Mouse (Mus musculus) myocyte (in vitro differentiated cells): Measurements from ENCODE around the gene Fat3. TPM values are rescaled to one million over a fixed set of nuclear protein-coding genes. Genes with fewer than 3 reads are reported as not detected.

Experiments used
- H3K27me3 ChIP-seq: one replicate; pipeline ENCODE4 v1.6.1; 2011; ENCODE audit not compliant: control insufficient read depth, insufficient read depth, insufficient read length
- H3K36me3 ChIP-seq: one replicate; pipeline ENCODE4 v1.6.1; 2011; ENCODE audit not compliant: control insufficient read depth, insufficient read depth
- H3K4me2 ChIP-seq: one replicate; pipeline ENCODE4 v1.6.1; 2011; ENCODE audit warnings: low read depth, control low read depth
- H3K4me3 ChIP-seq: one replicate; pipeline ENCODE4 v1.5.1; 2011; ENCODE audit warnings: mild to moderate bottlenecking, control low read depth, moderate library complexity
- H3K79me2 ChIP-seq: one replicate; pipeline ENCODE4 v1.6.1; 2011; ENCODE audit not compliant: control insufficient read depth, insufficient read depth
- H3ac ChIP-seq: one replicate; pipeline ENCODE4 v1.6.1; 2011; ENCODE audit not compliant: control insufficient read depth, insufficient read length
- CEBPB ChIP-seq: IDR thresholded peaks from 2 replicates; pipeline ENCODE4 v1.6.1; 2011; ENCODE audit warnings: mild to moderate bottlenecking, moderate library complexity; ENCODE audit not compliant: poor library complexity, insufficient read depth, severe bottlenecking
- E2F4 ChIP-seq: IDR thresholded peaks from one replicate; pipeline ENCODE4 v1.6.1; 2011; ENCODE audit warnings: mild to moderate bottlenecking, control low read depth, moderate library complexity; ENCODE audit not compliant: insufficient read depth
- MAX ChIP-seq: IDR thresholded peaks from one replicate; pipeline ENCODE4 v1.6.1; 2011; ENCODE audit warnings: low read depth, mild to moderate bottlenecking, control low read depth
- MYOD1 ChIP-seq, 3 experiments: IDR thresholded peaks; one replicate each; pipeline ENCODE4 v1.6.1; 2011; ENCODE audit warnings: control low read depth in 2 of 3, low read depth in 2 of 3, mild to moderate bottlenecking in 2 of 3, moderate library complexity in 1 of 3; ENCODE audit not compliant: insufficient read length in 2 of 3, control insufficient read depth in 1 of 3
- MYOG ChIP-seq, 3 experiments: IDR thresholded peaks; one replicate each; pipeline ENCODE4 v1.6.1; 2011; ENCODE audit warnings: control low read depth in 2 of 3, low read depth in 2 of 3, mild to moderate bottlenecking in 2 of 3; ENCODE audit not compliant: insufficient read length in 2 of 3, control insufficient read depth in 1 of 3, insufficient read depth in 1 of 3
- POLR2A ChIP-seq: IDR thresholded peaks from one replicate; pipeline ENCODE4 v1.6.1; 2011; ENCODE audit warnings: low read depth, mild to moderate bottlenecking, control low read depth, moderate library complexity; ENCODE audit not compliant: insufficient read length
- POLR2AphosphoS2 ChIP-seq: IDR thresholded peaks from one replicate; pipeline ENCODE4 v1.6.1; 2011; ENCODE audit warnings: low read depth, control low read depth; ENCODE audit not compliant: insufficient read length
- REST ChIP-seq: IDR thresholded peaks from one replicate; pipeline ENCODE4 v1.6.1; 2011; ENCODE audit warnings: mild to moderate bottlenecking, control low read depth, moderate library complexity; ENCODE audit not compliant: insufficient read depth, insufficient read length
- SRF ChIP-seq: IDR thresholded peaks from one replicate; pipeline ENCODE4 v1.6.1; 2011; ENCODE audit warnings: low read depth; ENCODE audit not compliant: control insufficient read depth, insufficient read length
- TCF12 ChIP-seq: IDR thresholded peaks from one replicate; pipeline ENCODE4 v1.6.1; 2011; ENCODE audit warnings: mild to moderate bottlenecking, control low read depth; ENCODE audit not compliant: poor library complexity, insufficient read depth, severe bottlenecking
- TCF3 ChIP-seq: IDR thresholded peaks from one replicate; pipeline ENCODE4 v1.6.1; 2011; ENCODE audit warnings: low read depth, control low read depth; ENCODE audit not compliant: insufficient read length
- USF1 ChIP-seq: IDR thresholded peaks from one replicate; pipeline ENCODE4 v1.6.1; 2011; ENCODE audit warnings: low read depth, mild to moderate bottlenecking, control low read depth, moderate library complexity
- polyA plus RNA-seq: library from polyadenylated mRNA; unstranded; fragments of >200 nt; fragmentation: generic; extraction: Trizol; gene quantifications from one replicate; pipeline ENCODE4 v1.2.1, GENCODE M21; 2012; ENCODE audit warnings: missing spikeins

Fat3 gene
- polyA plus RNA-seq, 1 experiment: not detected

- Histone ChIP-seq H3K4me3 (no peak overlapping the region), H3K4me2 (no peak overlapping the region), H3K36me3 (no peaks in the 10 kb centered on the region), H3ac (no peak overlapping the region), H3K27me3 (no peaks in the 10 kb centered on the region), H3K79me2 (no peaks in the 10 kb centered on the region)
- TF ChIP-seq MYOD1 (IDR thresholded peaks at IDR 0.05; ENCODE audit: control insufficient read depth in 1 of 3, insufficient read length in 2 of 3, low read depth in 2 of 3) (no peak), MAX (no peak), USF1 (no peak), MYOG (IDR thresholded peaks at IDR 0.05; ENCODE audit: control insufficient read depth in 1 of 3, insufficient read depth in 1 of 3, insufficient read length in 2 of 3, low read depth in 2 of 3) (no peak), POLR2A (no peak), TCF12 (no peak), SRF (no peak), REST (no peak), POLR2AphosphoS2 (no peak)
These were observed 348.1 kb downstream of the Fat3 start for GRCm38 (mm10) chr9:16152756-16153579.

GRCm38 (mm10) chr9:16150046-16150445 lies 351.0 kb downstream of the Fat3 start:
- no peak overlapping the region for H3ac ChIP-seq
- H3K79me2 ChIP-seq: no peaks in the 10 kb centered on the region
- H3K4me3 ChIP-seq: no peak overlapping the region
- no peak overlapping the region for H3K4me2 ChIP-seq
- H3K36me3 ChIP-seq: no peaks in the 10 kb centered on the region
- no peaks in the 10 kb centered on the region for H3K27me3 ChIP-seq
- TF ChIP-seq REST (no peak), TCF3 (no peak), CEBPB (no peak), POLR2AphosphoS2 (no peak), E2F4 (no peak), MAX (no peak), SRF (no peak), MYOD1 (IDR thresholded peaks at IDR 0.05; ENCODE audit: control insufficient read depth in 1 of 3, insufficient read length in 2 of 3, low read depth in 2 of 3) (no peak), POLR2A (no peak), TCF12 (no peak), MYOG (IDR thresholded peaks at IDR 0.05; ENCODE audit: control insufficient read depth in 1 of 3, insufficient read depth in 1 of 3, insufficient read length in 2 of 3, low read depth in 2 of 3) (no peak), USF1 (no peak)

- Histone ChIP-seq H3K4me3 (no peak overlapping the region), H3ac (no peak overlapping the region), H3K27me3 (no peaks in the 10 kb centered on the region), H3K36me3 (no peaks in the 10 kb centered on the region), H3K79me2 (no peaks in the 10 kb centered on the region), H3K4me2 (no peak overlapping the region)
- TF ChIP-seq REST (no peak), E2F4 (no peak), CEBPB (no peak), TCF12 (no peak), POLR2AphosphoS2 (no peak), MAX (no peak)
These were observed 353.4 kb downstream of the Fat3 start for GRCm38 (mm10) chr9:16147735-16148134.

GRCm38 (mm10) chr9:16144684-16145083 lies 356.4 kb downstream of the Fat3 start:
- Histone ChIP-seq H3K4me3 (no peak overlapping the region), H3K4me2 (no peak overlapping the region), H3ac (no peak overlapping the region), H3K36me3 (no peaks in the 10 kb centered on the region), H3K79me2 (no peaks in the 10 kb centered on the region), H3K27me3 (no peaks in the 10 kb centered on the region)
- TF ChIP-seq MYOG (IDR thresholded peaks at IDR 0.05; ENCODE audit: control insufficient read depth in 1 of 3, insufficient read depth in 1 of 3, insufficient read length in 2 of 3, low read depth in 2 of 3) (no peak), TCF12 (no peak), REST (no peak), MAX (no peak), POLR2AphosphoS2 (no peak), TCF3 (no peak), MYOD1 (IDR thresholded peaks at IDR 0.05; ENCODE audit: control insufficient read depth in 1 of 3, insufficient read length in 2 of 3, low read depth in 2 of 3) (no peak)

- TF ChIP-seq SRF (no peak), CEBPB (no peak), TCF12 (no peak), MYOG (IDR thresholded peaks at IDR 0.05; ENCODE audit: control insufficient read depth in 1 of 3, insufficient read depth in 1 of 3, insufficient read length in 2 of 3, low read depth in 2 of 3) (no peak), MYOD1 (IDR thresholded peaks at IDR 0.05; ENCODE audit: control insufficient read depth in 1 of 3, insufficient read length in 2 of 3, low read depth in 2 of 3) (no peak), E2F4 (no peak), TCF3 (no peak), POLR2A (no peak), USF1 (no peak), MAX (no peak), POLR2AphosphoS2 (no peak), REST (no peak)
- Histone ChIP-seq H3ac (no peak overlapping the region), H3K4me3 (no peak overlapping the region), H3K79me2 (no peaks in the 10 kb centered on the region), H3K36me3 (no peaks in the 10 kb centered on the region), H3K4me2 (no peak overlapping the region), H3K27me3 (no peaks in the 10 kb centered on the region)
These were observed 361.8 kb downstream of the Fat3 start for GRCm38 (mm10) chr9:16139300-16139699.
